Comparison of ENCODE assay signal across 18 mouse cellular contexts in genomic region chr1:38055176-38055575, GRCm38 (mm10).
"Had no signal": no experiment of that assay in that cellular context is flagged by ENCODE, and none has a peak within 500 bp of the region (broad histone marks: within the 10 kb centered on the region; RNA-seq: fewer than 3 reads in every experiment).

No protein-coding gene starts in this region.

- H3K9me3 ChIP-seq: limb, embryonic 10.5 days; limb, embryonic 13.5 days; liver, embryonic 13.5 days; midbrain, embryonic 12.5 days; midbrain, embryonic 15.5 days; neural tube, embryonic 12.5 days; neural tube, embryonic 15.5 days had no signal

- H3K27ac ChIP-seq: kidney, postnatal 0 days; limb, embryonic 10.5 days; limb, embryonic 13.5 days; liver, embryonic 13.5 days; macrophage; midbrain, embryonic 12.5 days; midbrain, embryonic 15.5 days; neural tube, embryonic 12.5 days; neural tube, embryonic 15.5 days; stomach, postnatal 0 days had no signal

- DNase-seq: kidney, postnatal 25 days; liver; liver, embryonic 13.5 days; lung, embryonic 14.5 days; right cerebral cortex, adult 18-20 months; right cerebral cortex, postnatal 14 days; right cerebral cortex, postnatal 4 days; thymus, postnatal 25 days had no signal

- H3K4me3 ChIP-seq: limb, embryonic 10.5 days; limb, embryonic 13.5 days; liver, embryonic 13.5 days; midbrain, embryonic 12.5 days; midbrain, embryonic 15.5 days; neural tube, embryonic 12.5 days; neural tube, embryonic 15.5 days had no signal

- H3K9ac ChIP-seq: limb, embryonic 13.5 days; liver, embryonic 13.5 days; lung, embryonic 14.5 days; midbrain, embryonic 12.5 days; midbrain, embryonic 15.5 days; neural tube, embryonic 12.5 days; neural tube, embryonic 15.5 days had no signal

- H3K4me2 ChIP-seq: limb, embryonic 13.5 days; liver, embryonic 13.5 days; lung, embryonic 14.5 days; midbrain, embryonic 12.5 days; midbrain, embryonic 15.5 days; neural tube, embryonic 12.5 days; neural tube, embryonic 15.5 days had no signal

- H3K27me3 ChIP-seq: limb, embryonic 13.5 days; liver, embryonic 13.5 days; midbrain, embryonic 12.5 days; midbrain, embryonic 15.5 days; neural tube, embryonic 12.5 days; neural tube, embryonic 15.5 days had no signal

- ATAC-seq: lung, postnatal 0 days; midbrain, embryonic 15.5 days had no signal

- H3K4me1 ChIP-seq: limb, embryonic 10.5 days; limb, embryonic 13.5 days; liver, embryonic 13.5 days; midbrain, embryonic 12.5 days; midbrain, embryonic 15.5 days; neural tube, embryonic 12.5 days; neural tube, embryonic 15.5 days had no signal
